Mouse (Mus musculus): ENCODE data around the gene Nedd4. TPM values are rescaled to one million over a fixed set of nuclear protein-coding genes. Genes with fewer than 3 reads are reported as not detected.

Nedd4 gene
- polyA plus RNA-seq, 1 experiment = 80.4 TPM

GRCm38 (mm10) chr9:72781466-72781865 lies 119.3 kb downstream of the Nedd4 start:
- no peak for DNase-seq
- Histone ChIP-seq H3K4me1 (replicated peaks; ENCODE audit: control insufficient read depth, insufficient read depth, low read length) (peaks cover 7% of the 10 kb centered on the region), H3K27me3 (ENCODE audit: control insufficient read depth, insufficient read depth, low read length) (no peaks in the 10 kb centered on the region), H3K27ac (ENCODE audit: control insufficient read depth, insufficient read depth, low read length) (no peak overlapping the region), H3K36me3 (ENCODE audit: control insufficient read depth, insufficient read depth, low read length) (no peaks in the 10 kb centered on the region), H3K4me3 (ENCODE audit: control insufficient read depth, insufficient read depth, low read length) (no peak overlapping the region)
- TF ChIP-seq CTCF (IDR thresholded peaks at IDR 0.05; ENCODE audit: borderline replicate concordance, control insufficient read depth, extremely low read depth, insufficient read depth, low read length, poor library complexity) (no peak), POLR2A (IDR thresholded peaks at IDR 0.05; ENCODE audit: control insufficient read depth, extremely low read depth, insufficient read depth, low read length, poor library complexity) (no peak)
- WGBS = 52% methylated on average over 4 of the region's 4 CpGs

DNA sequence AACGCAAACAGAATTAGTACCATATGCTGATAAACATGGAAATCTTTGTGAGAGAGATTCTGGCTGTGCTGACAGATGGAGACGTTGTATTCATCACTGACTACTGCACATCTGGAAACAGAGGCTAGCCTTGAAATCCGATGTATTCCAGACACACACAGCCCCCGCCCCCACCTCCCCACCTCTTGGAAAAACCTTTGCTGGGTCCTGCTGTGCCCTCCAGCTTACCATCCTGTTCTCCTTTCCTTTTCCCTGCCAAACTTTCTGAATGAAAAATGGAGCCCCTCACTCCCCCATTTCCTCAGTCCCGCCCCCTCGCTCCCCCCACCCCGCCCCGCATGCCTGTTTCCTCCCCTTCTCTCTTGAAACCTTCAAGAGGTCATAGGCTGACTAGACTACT lies 120.0 kb downstream of the Nedd4 start:
- Histone ChIP-seq H3K4me1 (replicated peaks; ENCODE audit: control insufficient read depth, insufficient read depth, low read length) (peaks cover 11% of the 10 kb centered on the region), H3K4me3 (ENCODE audit: control insufficient read depth, insufficient read depth, low read length) (no peak overlapping the region), H3K27me3 (ENCODE audit: control insufficient read depth, insufficient read depth, low read length) (no peaks in the 10 kb centered on the region), H3K36me3 (ENCODE audit: control insufficient read depth, insufficient read depth, low read length) (no peaks in the 10 kb centered on the region), H3K27ac (ENCODE audit: control insufficient read depth, insufficient read depth, low read length) (no peak overlapping the region)
- no peak for TF ChIP-seq POLR2A (IDR thresholded peaks at IDR 0.05; ENCODE audit: control insufficient read depth, extremely low read depth, insufficient read depth, low read length, poor library complexity)
- TF ChIP-seq CTCF (IDR thresholded peaks at IDR 0.05; ENCODE audit: borderline replicate concordance, control insufficient read depth, extremely low read depth, insufficient read depth, low read length, poor library complexity) = no peak
- DNase-seq = no peak
- WGBS = 73% methylated on average over 8 of the region's 8 CpGs

GRCm38 (mm10) chr9:72787732-72788131 lies 125.6 kb downstream of the Nedd4 start:
- H3K36me3 ChIP-seq (ENCODE audit: control insufficient read depth, insufficient read depth, low read length) = no peaks in the 10 kb centered on the region
- WGBS = 94% methylated on average over 1 of the region's 1 CpGs
- DNase-seq = no peak
- H3K4me3 ChIP-seq (ENCODE audit: control insufficient read depth, insufficient read depth, low read length) = no peak overlapping the region
- no peaks in the 10 kb centered on the region for H3K27me3 ChIP-seq (ENCODE audit: control insufficient read depth, insufficient read depth, low read length)
- TF ChIP-seq CTCF (IDR thresholded peaks at IDR 0.05; ENCODE audit: borderline replicate concordance, control insufficient read depth, extremely low read depth, insufficient read depth, low read length, poor library complexity) (no peak), POLR2A (IDR thresholded peaks at IDR 0.05; ENCODE audit: control insufficient read depth, extremely low read depth, insufficient read depth, low read length, poor library complexity) (no peak)
- peaks cover 8% of the 10 kb centered on the region for H3K4me1 ChIP-seq (replicated peaks; ENCODE audit: control insufficient read depth, insufficient read depth, low read length)
- H3K27ac ChIP-seq (ENCODE audit: control insufficient read depth, insufficient read depth, low read length) = no peak overlapping the region

DNA sequence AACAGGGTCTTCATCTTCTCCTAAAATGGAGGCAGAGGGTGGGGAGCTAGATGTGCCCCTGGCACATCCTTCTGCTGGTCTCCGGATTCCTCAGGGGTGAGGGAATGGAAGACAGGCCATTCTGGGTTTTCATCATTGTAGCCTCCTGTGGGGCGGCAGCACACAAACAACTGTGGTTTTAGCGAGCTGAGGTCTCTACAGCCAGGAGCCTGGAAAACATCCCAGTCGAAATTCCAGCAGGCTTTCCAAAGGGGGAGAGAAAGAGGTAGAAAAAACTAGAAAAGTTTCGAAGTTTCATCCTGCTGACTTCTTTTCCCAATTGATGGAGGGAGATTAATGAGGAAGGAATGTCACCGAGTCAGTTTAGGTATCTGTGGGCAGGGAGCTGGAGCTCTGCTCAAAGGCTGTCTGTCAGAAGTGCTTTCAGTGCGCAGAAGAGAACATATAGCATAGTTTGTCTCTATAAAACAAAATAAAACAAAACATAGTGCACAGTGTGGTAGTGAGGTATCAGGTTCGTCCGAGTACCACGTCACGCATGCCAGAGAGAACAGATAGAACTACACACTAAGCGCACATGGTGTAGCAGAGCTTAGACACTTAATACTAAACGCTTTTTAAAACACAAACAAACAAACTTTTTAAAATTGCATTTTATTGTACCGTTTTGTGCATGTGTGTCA lies 128.5 kb downstream of the Nedd4 start:
- WGBS = 84% methylated on average over 14 of the region's 14 CpGs
- no peak for DNase-seq
- TF ChIP-seq CTCF (IDR thresholded peaks at IDR 0.05; ENCODE audit: borderline replicate concordance, control insufficient read depth, extremely low read depth, insufficient read depth, low read length, poor library complexity) (no peak), POLR2A (IDR thresholded peaks at IDR 0.05; ENCODE audit: control insufficient read depth, extremely low read depth, insufficient read depth, low read length, poor library complexity) (no peak)
- Histone ChIP-seq H3K36me3 (ENCODE audit: control insufficient read depth, insufficient read depth, low read length) (no peaks in the 10 kb centered on the region), H3K4me1 (replicated peaks; ENCODE audit: control insufficient read depth, insufficient read depth, low read length) (peaks cover 10% of the 10 kb centered on the region), H3K27me3 (ENCODE audit: control insufficient read depth, insufficient read depth, low read length) (no peaks in the 10 kb centered on the region), H3K4me3 (ENCODE audit: control insufficient read depth, insufficient read depth, low read length) (no peak overlapping the region), H3K27ac (ENCODE audit: control insufficient read depth, insufficient read depth, low read length) (no peak overlapping the region)

GRCm38 (mm10) chr9:72791213-72791582 lies 129.1 kb downstream of the Nedd4 start:
- DNase-seq = no peak

DNA sequence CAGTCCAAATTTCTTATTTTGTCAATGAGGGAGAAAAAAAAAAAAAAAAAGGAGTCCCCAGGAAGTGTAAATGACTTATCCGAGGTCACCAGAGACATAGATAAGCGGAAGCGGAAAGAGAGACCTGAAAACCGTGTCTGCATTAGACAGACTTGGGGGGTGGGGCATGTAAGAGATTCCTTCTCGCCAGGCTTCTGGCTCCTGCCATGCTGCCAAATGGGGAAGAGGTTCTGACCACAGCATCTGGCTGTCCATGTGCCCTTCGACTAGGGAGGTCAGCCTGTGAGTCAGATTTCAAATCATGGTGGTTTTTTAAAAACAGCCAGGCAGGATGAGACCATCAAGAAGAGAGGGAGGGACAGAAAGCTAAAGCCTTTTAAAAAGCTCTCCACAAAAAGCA lies 129.5 kb downstream of the Nedd4 start:
- no peak overlapping the region for H3K27ac ChIP-seq (ENCODE audit: control insufficient read depth, insufficient read depth, low read length)
- no peak overlapping the region for H3K4me3 ChIP-seq (ENCODE audit: control insufficient read depth, insufficient read depth, low read length)
- H3K27me3 ChIP-seq (ENCODE audit: control insufficient read depth, insufficient read depth, low read length) = no peaks in the 10 kb centered on the region
- TF ChIP-seq CTCF (IDR thresholded peaks at IDR 0.05; ENCODE audit: borderline replicate concordance, control insufficient read depth, extremely low read depth, insufficient read depth, low read length, poor library complexity) (no peak), POLR2A (IDR thresholded peaks at IDR 0.05; ENCODE audit: control insufficient read depth, extremely low read depth, insufficient read depth, low read length, poor library complexity) (no peak)
- 50% methylated on average over 6 of the region's 6 CpGs for WGBS
- DNase-seq = no peak
- no peaks in the 10 kb centered on the region for H3K36me3 ChIP-seq (ENCODE audit: control insufficient read depth, insufficient read depth, low read length)
- peaks cover 9% of the 10 kb centered on the region for H3K4me1 ChIP-seq (replicated peaks; ENCODE audit: control insufficient read depth, insufficient read depth, low read length)

More at GRCm38 (mm10) chr9:72791213-72791582, 129.1 kb downstream of the Nedd4 start:
- H3K4me1 ChIP-seq (replicated peaks; ENCODE audit: control insufficient read depth, insufficient read depth, low read length) = peaks cover 11% of the 10 kb centered on the region
- H3K4me3 ChIP-seq (ENCODE audit: control insufficient read depth, insufficient read depth, low read length) = no peak overlapping the region
- H3K27me3 ChIP-seq (ENCODE audit: control insufficient read depth, insufficient read depth, low read length) = no peaks in the 10 kb centered on the region
- 79% methylated on average over 10 of the region's 10 CpGs for WGBS
- H3K36me3 ChIP-seq (ENCODE audit: control insufficient read depth, insufficient read depth, low read length) = no peaks in the 10 kb centered on the region
- no peak overlapping the region for H3K27ac ChIP-seq (ENCODE audit: control insufficient read depth, insufficient read depth, low read length)
- TF ChIP-seq POLR2A (IDR thresholded peaks at IDR 0.05; ENCODE audit: control insufficient read depth, extremely low read depth, insufficient read depth, low read length, poor library complexity) (no peak), CTCF (IDR thresholded peaks at IDR 0.05; ENCODE audit: borderline replicate concordance, control insufficient read depth, extremely low read depth, insufficient read depth, low read length, poor library complexity) (no peak)

GRCm38 (mm10) chr9:72795243-72795642 lies 133.1 kb downstream of the Nedd4 start:
- Histone ChIP-seq H3K36me3 (ENCODE audit: control insufficient read depth, insufficient read depth, low read length) (no peaks in the 10 kb centered on the region), H3K4me3 (ENCODE audit: control insufficient read depth, insufficient read depth, low read length) (no peak overlapping the region), H3K4me1 (replicated peaks; ENCODE audit: control insufficient read depth, insufficient read depth, low read length) (peaks cover 16% of the 10 kb centered on the region), H3K27ac (ENCODE audit: control insufficient read depth, insufficient read depth, low read length) (no peak overlapping the region), H3K27me3 (ENCODE audit: control insufficient read depth, insufficient read depth, low read length) (no peaks in the 10 kb centered on the region)
- no peak for DNase-seq
- 92% methylated on average over 3 of the region's 3 CpGs for WGBS
- TF ChIP-seq POLR2A (IDR thresholded peaks at IDR 0.05; ENCODE audit: control insufficient read depth, extremely low read depth, insufficient read depth, low read length, poor library complexity) = no peak
- no peak for TF ChIP-seq CTCF (IDR thresholded peaks at IDR 0.05; ENCODE audit: borderline replicate concordance, control insufficient read depth, extremely low read depth, insufficient read depth, low read length, poor library complexity)
